Mouse (Mus musculus) thymus, adult 2 months (tissue): ENCODE data around the gene Atp6v0d1.

Experiments used
- CTCF ChIP-seq: fragments of 200-500 bp; IDR thresholded peaks from 2 replicates; pipeline ENCODE4 v1.5.1; 2012; ENCODE audit warnings: mild to moderate bottlenecking, control low read depth, low read length, moderate library complexity, borderline replicate concordance; ENCODE audit not compliant: control insufficient read depth, poor library complexity, insufficient read depth; ENCODE audit errors: extremely low read depth
- POLR2A ChIP-seq: fragments of 200-500 bp; IDR thresholded peaks from 2 replicates; pipeline ENCODE4 v1.6.1; 2012; ENCODE audit warnings: mild to moderate bottlenecking, low read length, control low read depth, moderate library complexity; ENCODE audit not compliant: control insufficient read depth, poor library complexity, insufficient read depth; ENCODE audit errors: extremely low read depth

- TF ChIP-seq CTCF (no peak), POLR2A (no peak)
These were observed 2.0 kb downstream of the Atp6v0d1 start for GRCm38 (mm10) chr8:105563871-105564270.
